Mouse (Mus musculus): ENCODE data around the gene Rp9. TPM values are rescaled to one million over a fixed set of nuclear protein-coding genes. Genes with fewer than 3 reads are reported as not detected.
A peak's percentile ranks its signal among the peaks of the same experiment; 100 is the strongest.
"Not testable (repeated sequence)": the region's sequence is repeated elsewhere in the genome, so short reads cannot be mapped to it uniquely, and the experiment has no call there.

Gene Rp9
- total RNA-seq, 1 experiment from 2014 or later: 182 TPM

DNA sequence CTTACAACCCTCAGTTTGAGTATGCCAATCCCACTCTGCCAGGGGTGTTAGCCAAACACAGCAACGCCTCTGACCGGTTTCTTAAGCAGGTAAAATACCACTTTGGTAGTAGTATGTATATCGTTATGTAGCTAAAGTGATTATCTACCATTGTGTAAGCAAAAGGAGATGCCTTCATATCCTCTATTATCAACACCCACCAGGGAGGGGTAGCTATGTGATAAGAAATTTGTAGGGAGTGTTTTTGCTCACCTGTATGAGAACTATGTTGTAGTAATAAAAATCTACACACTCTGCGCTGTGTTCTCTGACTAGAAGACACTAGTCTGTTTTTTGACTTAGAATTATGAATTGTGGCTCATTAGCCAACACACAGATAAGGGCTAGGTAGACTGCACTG lies 44.8 kb downstream of the Rp9 start:
- ATAC-seq (replicated peaks; ENCODE audit: low read depth, poor library complexity, severe bottlenecking): no peak

DNA sequence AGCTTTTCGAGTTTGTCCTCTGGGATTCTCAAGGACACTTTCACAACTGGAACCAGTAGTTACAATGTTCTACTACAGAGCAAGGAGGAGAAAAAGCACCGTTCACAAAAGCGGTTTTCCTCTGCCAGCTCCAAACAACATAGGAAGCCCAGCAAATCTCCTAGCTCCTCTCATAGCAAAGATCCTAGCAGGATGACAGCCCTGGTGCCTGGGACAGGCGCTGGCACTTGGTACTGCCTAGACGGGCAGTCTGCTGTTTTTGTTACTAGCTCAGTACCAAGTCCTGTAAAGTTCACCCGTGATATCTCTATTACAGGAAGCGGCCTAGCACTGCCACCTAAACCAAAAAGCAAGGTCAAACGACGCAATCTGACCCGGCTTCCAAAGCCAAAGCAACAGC lies 45.3 kb downstream of the Rp9 start:
- no peak for ATAC-seq (replicated peaks; ENCODE audit: low read depth, poor library complexity, severe bottlenecking)

DNA sequence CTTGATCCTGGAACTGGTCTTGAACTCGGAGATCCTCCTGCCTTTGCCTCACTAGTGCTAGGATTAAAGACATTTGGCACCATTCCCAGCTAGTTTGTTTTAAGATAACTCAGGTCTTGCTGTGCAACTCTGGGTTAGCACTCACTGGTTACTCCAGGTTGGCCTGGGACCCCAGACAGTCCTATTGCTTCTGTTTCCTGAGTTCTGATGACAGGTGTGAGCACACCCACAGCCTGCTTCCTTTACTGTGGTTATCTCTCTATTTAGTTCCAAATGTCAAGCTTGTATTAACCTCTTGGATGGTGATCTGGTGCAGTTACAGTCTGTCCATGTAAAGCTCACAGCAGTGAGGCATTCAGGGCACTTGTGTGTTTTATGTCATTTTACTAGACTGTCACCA lies 46.0 kb downstream of the Rp9 start:
- ATAC-seq (replicated peaks; ENCODE audit: low read depth, poor library complexity, severe bottlenecking): no peak

DNA sequence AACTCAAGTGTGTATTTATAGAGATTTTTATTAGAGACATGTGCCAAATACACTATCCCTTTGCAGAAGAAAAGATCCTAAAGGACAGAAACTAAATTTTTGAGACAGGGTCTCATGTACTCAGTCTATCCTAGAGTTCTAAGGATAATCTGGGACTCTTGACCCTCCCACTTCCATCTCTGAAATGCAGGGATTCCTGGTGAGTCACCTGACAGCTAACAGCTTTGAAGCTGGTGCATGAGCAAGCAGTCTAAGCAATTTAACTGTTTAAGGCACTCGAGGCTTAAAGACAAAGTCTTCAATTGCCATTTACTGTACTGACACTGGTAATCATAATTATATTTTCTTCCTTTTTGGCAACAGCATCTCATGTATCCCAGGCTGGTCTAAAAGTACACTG lies 47.0 kb downstream of the Rp9 start:
- ATAC-seq (replicated peaks; ENCODE audit: low read depth, poor library complexity, severe bottlenecking): no peak

DNA sequence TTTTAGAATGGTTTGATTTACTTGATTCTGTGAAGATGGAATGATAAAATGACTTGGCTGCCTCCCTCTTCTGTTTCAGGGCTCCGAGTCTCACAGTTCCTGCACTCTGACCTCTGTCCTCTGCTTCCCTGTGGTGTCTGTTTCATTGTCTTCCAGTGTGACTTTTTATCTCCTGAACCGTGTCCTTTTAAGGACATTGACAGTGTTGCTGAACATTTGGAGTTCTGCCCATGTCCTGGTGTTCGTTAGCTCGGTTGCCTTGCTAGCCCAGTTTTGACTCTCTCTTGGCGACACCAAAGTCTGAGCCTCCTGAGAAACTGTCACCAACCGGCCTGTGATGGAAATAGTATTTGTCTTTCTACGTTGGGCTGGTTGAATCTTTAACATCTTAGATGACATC lies 49.1 kb downstream of the Rp9 start:
- ATAC-seq (replicated peaks; ENCODE audit: low read depth, poor library complexity, severe bottlenecking): no peak

- no peak for ATAC-seq (replicated peaks; ENCODE audit: low read depth, poor library complexity, severe bottlenecking)
These were observed 49.7 kb downstream of the Rp9 start for GRCm38 (mm10) chr9:22419877-22420276.

DNA sequence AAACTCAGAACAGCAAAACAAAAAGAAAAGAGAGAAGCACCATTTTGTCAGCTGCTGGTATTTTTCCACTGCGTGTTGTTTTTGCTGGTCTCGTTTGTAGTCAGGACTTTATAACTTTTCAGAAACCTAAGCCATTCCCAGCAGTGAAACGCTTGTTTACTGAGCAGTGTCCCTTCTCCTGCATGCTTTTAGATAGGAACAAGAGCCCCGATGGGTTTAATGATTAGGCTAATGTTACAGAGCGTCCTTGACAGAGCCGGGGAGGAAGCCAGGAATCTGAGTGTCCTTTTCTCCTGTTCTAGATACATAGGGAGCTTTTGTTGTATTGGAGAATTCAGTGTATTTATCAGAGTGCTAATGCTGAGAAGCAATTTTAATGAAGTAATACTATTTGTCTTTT lies 52.0 kb downstream of the Rp9 start:
- no peak for ATAC-seq (replicated peaks; ENCODE audit: low read depth, poor library complexity, severe bottlenecking)

DNA sequence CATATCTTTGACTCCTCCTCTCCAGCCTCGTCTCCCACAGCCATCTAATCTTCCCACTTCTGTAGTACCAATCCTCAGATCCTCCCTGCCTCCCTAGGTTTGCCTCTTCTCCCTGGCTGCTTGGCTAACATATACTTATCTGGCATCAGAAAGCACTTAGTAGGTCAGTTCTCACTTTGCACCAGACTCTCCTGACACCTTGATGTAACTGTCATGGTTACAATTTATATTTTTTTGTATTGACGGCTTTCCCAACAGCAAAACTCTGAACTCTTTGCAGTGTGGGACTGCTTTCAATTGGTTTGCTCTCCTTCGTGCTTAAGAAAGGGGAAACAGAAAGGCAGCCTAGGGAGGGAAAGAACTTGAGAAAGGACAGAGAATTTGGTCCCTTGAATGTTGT lies 53.4 kb downstream of the Rp9 start:
- ATAC-seq (replicated peaks; ENCODE audit: low read depth, poor library complexity, severe bottlenecking): no peak

- ATAC-seq (replicated peaks; ENCODE audit: low read depth, poor library complexity, severe bottlenecking): peak; percentile 100
These were observed 58.3 kb downstream of the Rp9 start, which contains the start of gene 9530077C05Rik for GRCm38 (mm10) chr9:22411002-22411857. Gene 9530077C05Rik, plus strand, starts transcription at chr9:22411513.

DNA sequence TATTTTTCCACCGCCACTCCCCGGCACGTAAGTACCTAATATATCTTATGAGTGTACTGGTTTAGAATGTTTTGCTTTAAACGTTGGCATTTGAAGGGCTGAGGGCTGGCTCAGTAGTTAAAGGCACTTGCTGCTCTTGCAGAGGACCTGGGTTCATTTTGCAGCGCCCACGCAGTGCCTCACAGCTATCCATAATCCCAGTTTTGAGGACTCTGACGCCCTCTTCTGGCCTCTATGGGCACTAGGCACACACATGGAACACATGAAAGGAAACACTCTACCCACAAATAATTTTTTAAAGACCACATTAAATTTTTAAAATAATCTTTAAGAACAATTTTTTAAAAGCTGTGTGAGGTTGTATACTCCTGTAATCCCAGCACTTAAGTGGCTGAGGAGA lies 60.0 kb downstream of the Rp9 start:
- no peak for ATAC-seq (replicated peaks; ENCODE audit: low read depth, poor library complexity, severe bottlenecking)

GRCm38 (mm10) chr9:22408344-22408743 lies 61.2 kb downstream of the Rp9 start:
- not testable (repeated sequence) for ATAC-seq (replicated peaks; ENCODE audit: low read depth, poor library complexity, severe bottlenecking)

- ATAC-seq (replicated peaks; ENCODE audit: low read depth, poor library complexity, severe bottlenecking): not testable (repeated sequence)
These were observed 61.9 kb downstream of the Rp9 start for GRCm38 (mm10) chr9:22407633-22408032.

GRCm38 (mm10) chr9:22405414-22405813 lies 64.1 kb downstream of the Rp9 start:
- no peak for ATAC-seq (replicated peaks; ENCODE audit: low read depth, poor library complexity, severe bottlenecking)

GRCm38 (mm10) chr9:22403501-22403900 lies 66.0 kb downstream of the Rp9 start:
- not testable (repeated sequence) for ATAC-seq (replicated peaks; ENCODE audit: low read depth, poor library complexity, severe bottlenecking)

GRCm38 (mm10) chr9:22402976-22403375 lies 66.6 kb downstream of the Rp9 start:
- ATAC-seq (replicated peaks; ENCODE audit: low read depth, poor library complexity, severe bottlenecking): no peak

DNA sequence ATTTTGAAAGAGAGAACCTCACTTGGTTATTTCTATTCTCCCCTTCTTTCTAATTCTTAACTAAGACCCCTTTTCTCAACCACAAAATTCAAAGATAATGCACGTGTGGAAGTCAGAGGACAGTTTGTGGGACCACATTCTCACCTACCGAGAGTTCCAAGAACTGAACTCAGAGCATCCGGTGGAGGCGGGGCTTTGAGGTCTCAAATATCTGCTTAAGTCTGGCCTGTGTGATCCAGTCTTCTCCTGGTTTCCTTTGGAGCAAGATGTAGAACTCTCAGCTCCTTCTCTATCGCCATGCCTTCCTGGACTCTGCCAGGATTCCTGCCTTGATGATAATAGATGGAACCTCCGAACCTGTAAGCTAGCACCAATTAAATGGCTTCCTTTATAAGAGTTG lies 67.5 kb downstream of the Rp9 start:
- no peak for ATAC-seq (replicated peaks; ENCODE audit: low read depth, poor library complexity, severe bottlenecking)

- no peak for ATAC-seq (replicated peaks; ENCODE audit: low read depth, poor library complexity, severe bottlenecking)
These were observed 70.5 kb downstream of the Rp9 start for GRCm38 (mm10) chr9:22399021-22399420.

GRCm38 (mm10) chr9:22394725-22395124 lies 74.8 kb downstream of the Rp9 start:
- ATAC-seq (replicated peaks; ENCODE audit: low read depth, poor library complexity, severe bottlenecking): peak; percentile 69

DNA sequence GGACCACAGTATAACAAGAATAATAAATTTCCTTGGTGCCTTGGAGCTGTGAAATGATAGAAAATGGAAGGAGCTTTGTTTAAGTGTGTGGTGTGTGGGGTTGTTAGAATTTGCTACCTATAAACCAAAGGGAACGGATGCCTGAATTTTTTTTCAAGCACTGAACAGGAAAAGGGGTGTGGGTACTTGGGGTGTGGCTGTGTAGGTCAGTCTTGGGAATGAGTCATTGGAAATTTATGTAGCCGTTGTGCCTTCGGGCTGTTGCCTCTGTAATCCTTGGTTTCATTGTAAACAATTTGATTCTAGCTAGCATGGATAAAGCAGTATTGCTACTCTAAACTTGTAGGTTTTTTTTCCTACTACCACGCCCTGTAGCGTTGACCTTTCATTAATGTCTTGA lies 79.2 kb downstream of the Rp9 start:
- no peak for ATAC-seq (replicated peaks; ENCODE audit: low read depth, poor library complexity, severe bottlenecking)

DNA sequence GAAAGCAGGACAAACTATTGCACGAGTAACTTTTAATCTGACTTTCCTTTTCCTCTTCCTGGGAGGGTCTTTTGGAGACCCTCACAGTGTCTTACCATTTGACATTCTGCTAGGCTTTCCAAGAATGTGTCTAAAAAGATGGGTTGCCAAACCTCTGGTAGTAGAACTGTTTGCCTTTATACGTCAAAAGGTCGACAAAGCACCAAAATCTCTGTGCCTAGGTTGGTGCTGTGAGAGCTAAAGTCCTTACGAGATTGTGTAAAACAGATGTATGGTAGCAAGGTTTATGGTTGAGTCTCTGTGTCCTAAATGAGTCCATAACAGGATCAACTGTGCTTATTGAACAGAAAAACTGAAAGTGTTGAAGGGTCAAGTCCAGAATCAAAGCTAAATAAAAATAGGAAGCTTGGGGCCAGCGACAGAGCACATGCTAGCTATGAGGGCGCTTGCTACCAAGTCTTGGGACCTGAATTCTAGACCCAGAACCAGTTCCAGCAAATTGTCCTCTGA lies 79.8 kb downstream of the Rp9 start:
- ATAC-seq (replicated peaks; ENCODE audit: low read depth, poor library complexity, severe bottlenecking): no peak

DNA sequence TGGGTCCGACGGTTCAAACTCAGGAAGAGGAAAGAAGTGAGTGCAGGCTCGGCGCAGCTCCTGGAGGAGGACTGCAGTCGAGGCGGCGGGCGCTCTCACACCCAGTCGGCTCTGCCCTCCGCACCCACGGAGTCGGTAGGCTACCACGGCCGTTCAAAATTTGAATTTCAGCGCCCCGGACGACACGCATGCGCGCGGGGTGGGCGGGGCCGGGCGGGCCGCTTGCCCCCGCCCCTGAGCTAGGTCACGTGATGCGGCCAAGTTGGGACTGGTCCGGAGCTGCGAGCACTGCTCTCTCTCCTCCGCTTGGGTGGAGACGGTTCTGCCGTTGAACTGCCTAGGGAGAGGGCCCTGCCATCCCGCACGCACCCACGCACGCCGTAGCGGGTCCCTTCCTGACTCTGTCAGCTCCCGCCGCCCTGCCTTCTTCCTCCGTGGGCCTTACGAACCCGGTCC lies 80.5 kb downstream of the Rp9 start, which contains the start of gene Anln:
Anln (minus strand) TSS at position 168 of the 456 bp plus-strand sequence.
- peak; percentile 92 for ATAC-seq (replicated peaks; ENCODE audit: low read depth, poor library complexity, severe bottlenecking)

Data from common myeloid progenitor, adult 5-6 weeks (primary cell).